Mouse (Mus musculus): ENCODE measurements around the gene Tnnt2.

Gene Tnnt2

DNA sequence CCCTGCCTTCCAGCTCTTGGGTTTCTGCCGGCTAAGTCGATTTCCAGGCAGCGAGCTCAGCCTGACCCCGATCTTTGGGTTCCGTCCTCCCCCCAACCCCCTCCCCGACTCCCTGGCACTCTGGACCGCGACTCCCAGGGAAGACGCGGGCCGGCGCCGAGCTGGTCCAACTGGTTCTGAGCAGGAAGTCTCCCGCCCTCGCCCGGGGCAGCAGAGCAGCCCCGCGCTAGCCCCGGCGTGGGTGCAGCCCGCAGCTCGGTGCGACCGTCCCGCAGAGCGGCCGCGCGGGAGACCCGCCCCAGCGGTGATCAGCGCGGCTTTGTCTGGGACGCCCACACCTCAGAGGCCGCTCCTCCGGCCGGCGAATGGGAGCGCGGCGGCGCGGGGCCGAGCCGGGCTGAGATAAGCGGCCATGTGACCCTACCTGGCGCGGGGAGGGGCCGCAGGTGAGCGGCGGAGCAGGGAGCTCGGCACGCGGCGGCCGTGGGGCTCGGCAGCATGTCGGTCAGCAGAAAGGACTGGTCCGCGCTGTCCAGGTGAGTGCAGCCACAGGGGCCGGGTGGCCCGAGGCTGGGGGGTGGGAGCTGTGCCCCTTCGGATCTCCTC, 17.6 kb upstream of the Tnnt2 start, which contains the start of gene Lad1:
TSS of gene Lad1 (plus strand) at position 118 of the 606 bp plus-strand sequence.
- DNase-seq (ENCODE audit: low spot score): no peak

DNA sequence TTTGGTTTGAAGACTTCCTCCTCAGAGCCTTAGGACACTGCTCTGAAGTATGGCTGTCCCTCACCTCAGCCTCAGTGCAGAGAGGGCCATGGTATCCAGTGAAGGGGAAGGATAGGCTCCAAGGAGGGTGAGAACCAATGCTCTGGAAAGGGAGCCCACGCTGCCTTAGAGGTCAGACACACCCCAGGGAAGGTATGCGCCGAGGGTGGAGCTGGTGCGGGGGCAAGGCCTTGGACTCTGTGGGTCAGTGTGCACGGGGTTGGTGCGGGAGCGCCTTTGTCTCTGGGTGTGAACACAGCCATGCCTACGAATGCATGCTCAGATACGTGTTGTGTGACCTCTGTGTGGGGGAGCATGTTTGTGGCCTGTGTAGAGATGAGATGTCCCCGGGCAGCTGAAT, 16.1 kb upstream of the Tnnt2 start:
- DNase-seq (ENCODE audit: low spot score): no peak

DNA sequence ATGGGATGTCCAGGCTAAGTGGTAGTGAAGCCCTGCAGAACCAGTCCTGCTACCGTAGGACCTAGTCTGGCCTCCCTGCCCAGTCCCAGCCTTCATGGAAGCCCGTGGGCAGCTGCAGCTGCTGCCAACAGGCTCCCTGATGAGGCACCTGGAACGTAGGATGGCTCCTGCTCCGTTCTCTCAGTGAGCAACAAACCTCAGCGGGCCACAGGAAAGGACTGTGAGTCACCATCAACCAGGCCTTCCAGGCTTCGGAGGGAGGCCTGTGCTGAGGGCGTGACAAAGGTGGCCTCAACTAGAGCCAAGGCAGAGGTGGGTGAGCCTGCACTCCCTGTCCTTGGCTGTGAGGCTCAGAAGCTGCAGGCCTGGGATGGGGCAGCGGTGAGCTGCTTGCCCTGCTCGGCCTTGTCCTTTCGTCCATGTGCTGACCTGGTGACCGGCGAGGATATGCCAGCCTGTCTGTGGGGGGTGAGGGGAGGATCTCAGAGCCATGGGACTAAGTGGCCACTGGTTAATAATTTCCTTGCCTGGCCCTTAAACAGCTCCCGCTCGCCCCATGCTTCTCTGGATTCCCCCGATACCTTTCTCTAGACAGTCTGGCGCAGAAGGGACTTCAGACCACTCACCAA, 15.3 kb upstream of the Tnnt2 start:
- no peak for DNase-seq (ENCODE audit: low spot score)

DNA sequence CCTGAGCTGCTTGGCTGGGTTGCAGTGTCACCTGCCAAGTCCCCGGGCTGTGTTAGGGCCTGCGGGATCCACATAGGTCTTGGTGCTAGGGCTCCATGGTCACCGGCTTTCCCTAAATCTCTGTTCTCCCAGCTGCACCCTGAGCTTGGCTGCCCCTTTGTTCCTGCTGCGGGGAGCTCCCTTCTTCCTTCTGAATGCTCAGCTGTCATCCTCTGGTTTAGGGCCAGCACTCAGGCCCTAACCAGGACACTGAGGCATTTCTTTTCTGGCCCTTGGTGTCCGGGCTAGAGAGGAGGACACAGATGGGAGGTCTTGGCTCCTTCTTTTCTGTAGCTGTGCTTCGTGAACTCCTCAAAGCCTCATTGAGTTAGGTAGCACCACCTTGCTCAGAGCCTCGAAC, 14.4 kb upstream of the Tnnt2 start:
- DNase-seq (ENCODE audit: low spot score): no peak

DNA sequence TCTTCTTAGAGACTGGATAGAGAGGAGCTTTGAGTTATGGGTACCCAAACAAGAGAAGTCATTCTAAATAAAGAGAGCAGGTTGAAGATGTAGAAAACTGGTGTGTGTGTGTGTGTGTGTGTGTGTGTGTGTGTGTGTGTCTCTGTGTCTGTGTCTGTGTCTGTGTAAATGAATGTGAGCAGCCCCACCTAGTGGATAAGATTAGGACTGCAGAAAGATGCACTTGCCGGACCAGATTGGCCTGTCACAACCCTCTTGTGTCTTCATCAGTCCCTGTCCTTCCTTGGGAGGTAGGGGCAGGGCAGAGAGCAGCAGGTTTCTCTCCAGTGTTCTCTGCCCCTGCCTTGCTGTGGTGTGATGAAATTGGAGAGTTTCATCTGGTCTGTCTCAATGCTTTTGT, 7.2 kb upstream of the Tnnt2 start:
- no peak for DNase-seq (ENCODE audit: low spot score)

DNA sequence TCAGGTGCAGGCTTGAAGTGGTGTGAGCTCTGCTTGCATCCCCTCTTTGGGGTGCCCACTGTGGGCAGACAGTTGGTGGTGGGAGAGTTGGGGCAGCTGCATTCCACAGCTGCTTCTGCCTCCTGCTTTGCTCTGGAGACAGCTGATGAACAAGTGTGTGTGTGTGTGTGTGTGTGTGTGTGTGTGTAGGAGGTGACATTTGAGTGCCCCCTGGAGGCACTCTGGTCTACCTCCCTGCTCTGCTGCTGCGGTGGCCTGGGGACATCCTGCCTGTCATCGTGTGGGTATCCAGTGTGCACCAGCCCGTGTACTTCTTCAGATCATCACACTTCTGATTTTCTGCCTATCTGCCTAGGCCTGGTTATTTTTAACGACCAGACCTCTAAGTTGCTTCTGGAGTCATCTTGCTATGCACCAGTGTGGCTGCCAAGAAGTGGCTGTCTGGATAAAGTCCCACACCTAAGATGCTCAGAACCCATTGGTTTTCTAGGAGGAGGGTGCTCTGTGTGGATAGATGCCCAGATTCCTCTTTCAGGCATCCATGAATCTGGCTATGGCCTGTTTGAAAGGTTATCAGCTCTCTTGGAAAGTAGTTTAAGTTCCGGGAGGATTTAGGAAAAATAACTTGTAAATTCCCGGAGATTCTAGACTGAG, 1.8 kb upstream of the Tnnt2 start:
- DNase-seq (ENCODE audit: low spot score): no peak

DNA sequence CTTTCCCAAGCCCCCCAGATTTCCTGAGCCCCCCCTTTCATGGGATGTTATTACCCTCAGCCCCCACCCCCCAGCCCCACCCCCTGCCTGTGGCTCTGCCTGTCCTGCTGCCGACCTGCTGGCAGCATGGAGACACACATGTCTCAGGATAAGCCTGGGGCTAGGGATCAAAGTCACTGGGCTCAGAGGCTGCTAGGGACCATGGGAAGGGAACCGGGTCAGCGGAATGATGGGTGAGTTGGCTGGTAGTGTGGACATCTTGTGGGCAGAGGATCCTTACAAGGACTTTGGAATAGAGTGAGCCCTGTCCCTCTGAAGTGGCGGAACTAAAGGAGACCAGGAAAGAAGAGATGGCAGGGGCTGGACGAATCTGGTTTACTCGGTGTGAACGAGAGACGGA, 1.2 kb upstream of the Tnnt2 start:
- no peak for DNase-seq (ENCODE audit: low spot score)

DNA sequence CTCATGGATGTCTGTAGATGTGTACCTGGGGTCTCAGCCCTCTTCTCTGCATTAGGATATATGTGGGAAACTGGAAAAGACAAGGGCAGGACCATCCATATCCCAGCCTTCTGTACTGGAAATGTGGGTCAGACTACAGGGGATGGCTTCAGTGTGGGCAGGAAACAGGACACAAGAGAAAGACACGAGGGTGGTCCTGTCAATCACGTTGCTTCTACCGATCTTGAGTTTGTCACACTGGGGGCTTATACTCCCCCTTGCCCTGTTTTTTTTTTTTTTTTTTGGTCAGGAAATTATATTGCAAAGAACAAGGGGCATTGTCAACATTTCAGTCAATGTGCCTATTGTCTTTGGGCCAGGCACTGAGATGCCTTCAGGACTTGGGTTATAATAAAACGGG, 2.5 kb downstream of the Tnnt2 start:
- no peak for DNase-seq (ENCODE audit: low spot score)

DNA sequence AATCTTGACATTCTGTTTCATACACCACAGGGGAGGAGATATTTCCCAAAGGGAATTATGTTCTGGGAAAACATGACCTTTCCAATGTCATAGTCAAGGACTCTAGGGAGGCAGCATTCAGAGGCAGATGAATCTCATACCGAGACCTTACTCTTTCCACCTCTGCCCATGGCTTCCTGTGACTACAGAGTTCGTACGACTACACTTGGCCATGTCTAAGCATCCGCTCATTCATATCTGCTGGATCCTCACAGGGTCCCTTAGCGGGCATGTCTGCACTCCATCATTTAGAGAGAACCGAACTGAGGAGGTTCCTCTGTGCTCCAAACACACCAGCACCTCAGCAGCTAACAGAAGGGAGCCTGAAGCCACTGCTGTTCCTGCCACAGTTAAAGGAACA, 2.9 kb downstream of the Tnnt2 start:
- DNase-seq (ENCODE audit: low spot score): no peak

DNA sequence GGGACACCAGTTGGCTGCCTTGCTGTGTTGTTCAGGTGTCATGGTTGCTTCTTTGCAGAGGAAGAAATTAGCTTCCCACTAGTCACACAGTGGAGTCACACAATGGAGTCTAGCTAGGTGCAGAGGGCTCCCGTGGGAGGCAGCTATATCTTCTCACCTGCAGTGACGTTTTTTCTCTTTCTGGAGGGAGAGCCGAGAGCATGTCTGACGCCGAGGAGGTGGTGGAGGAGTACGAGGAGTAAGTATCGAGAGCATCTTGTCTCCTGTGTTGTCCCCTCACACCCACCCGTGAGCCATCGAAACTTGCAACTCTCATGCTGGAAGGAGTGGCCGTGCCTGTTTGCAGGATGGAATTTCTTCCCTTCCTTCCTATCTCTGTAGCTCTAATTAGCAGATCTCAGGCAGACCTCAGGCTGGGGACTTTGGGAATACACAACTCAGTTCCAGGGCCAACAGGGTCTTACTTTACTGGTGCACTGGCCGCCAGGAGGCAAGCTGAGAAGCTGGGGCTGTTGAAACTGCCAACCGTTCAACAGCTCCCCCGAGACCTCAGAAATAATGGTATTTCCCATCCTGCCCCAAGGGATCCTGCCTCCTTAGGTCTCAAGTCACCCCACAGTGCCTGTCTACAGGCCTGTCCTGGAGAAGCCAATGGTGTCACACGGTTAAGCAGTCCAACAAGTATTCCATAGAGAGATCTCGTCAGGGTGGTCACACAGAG, 4.7 kb downstream of the Tnnt2 start:
- DNase-seq (ENCODE audit: low spot score): no peak

DNA sequence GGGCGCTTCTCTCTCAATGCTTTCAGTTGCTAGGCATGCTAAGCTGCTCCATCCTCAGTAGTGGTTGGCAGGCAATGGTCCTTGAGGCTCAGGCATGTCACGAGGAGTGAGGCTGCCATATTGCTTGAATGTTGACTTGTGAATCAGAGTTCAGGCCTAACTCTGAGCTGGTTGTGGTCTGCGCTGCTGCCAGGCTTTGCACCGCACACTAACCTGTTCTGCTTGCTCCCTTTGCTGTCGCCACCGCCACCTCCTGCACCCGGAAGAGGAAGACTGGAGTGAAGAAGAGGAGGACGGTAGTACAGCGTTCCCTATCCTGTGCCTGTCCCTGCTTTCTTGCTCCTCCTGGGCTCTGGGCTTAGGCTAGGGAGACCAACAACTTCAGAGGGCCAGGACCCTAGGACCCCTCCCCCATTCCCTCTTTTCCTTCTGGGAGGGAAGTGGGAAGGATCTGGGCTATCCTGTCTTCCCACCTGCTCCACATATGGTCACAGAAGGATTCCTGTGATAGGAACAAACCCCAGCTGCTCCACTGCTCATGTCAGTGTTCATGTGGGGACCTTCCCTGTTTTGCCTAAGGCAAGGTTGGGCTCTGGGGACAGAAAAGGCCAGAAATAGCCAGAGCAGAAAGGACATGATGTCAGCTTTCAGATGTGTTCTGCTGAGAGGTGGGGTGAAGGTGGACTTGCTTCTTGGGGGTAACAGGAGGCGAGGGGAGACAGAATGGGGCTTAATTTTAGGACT, 7.5 kb downstream of the Tnnt2 start:
- no peak for DNase-seq (ENCODE audit: low spot score)

DNA sequence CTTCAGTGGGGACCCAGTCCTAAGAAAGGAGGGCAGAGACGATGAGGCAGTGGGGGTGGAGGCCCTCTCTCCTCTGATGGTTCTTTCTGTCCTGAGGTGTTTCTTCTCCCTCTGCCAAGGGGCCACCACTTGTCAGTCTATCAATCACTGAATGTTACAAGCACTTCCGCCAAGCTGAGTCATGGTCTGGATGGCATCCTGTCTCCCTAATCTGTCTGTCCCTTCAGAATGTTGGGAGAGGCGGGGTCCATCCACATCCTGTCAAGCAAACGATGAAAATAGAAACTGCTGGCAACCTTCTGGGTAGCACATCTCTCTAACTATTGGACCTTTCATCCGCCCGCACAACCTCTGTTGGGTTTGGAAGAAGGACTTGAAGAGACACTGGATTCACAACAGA, 8.3 kb downstream of the Tnnt2 start:
- no peak for DNase-seq (ENCODE audit: low spot score)

DNA sequence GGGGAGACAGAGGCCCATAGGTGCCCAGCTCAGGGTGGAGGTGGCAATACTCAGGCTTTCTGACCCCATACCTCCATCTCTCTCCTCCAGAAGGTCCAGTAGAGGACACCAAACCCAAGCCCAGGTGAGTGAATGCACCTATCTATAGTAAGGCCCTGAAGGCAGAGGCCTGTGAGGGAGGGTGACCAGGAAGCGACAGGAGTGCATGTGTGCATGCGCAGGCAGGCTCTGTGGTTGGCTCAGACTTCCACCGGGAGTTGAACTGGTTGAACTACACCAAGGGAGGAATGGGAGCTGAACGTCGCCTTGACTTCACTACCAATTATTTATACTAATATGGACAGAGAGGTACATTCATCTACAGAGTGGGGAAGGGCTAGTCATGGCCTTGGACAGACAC, 10.5 kb downstream of the Tnnt2 start:
- DNase-seq (ENCODE audit: low spot score): no peak

DNA sequence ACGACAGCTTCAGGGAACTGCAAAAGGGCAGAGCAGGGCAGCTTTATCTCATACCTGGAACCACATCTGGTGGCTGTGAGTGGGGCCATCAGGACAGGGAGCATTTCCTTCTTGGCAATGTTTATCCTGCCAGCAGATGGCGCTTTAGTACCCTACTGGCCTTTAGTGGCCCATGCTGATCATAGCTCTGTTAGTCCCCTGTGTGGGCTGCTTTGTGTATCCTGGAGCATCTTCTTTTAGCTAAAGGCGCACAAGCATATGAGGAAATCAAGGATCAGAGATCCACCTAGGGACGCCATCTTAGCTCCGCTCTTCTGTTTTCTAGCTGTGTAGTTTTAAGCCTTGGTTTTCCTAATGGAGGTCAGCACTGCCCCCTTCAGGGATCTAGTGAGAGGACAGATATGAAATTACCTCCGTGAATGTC, 11.0 kb downstream of the Tnnt2 start:
- DNase-seq (ENCODE audit: low spot score): no peak

DNA sequence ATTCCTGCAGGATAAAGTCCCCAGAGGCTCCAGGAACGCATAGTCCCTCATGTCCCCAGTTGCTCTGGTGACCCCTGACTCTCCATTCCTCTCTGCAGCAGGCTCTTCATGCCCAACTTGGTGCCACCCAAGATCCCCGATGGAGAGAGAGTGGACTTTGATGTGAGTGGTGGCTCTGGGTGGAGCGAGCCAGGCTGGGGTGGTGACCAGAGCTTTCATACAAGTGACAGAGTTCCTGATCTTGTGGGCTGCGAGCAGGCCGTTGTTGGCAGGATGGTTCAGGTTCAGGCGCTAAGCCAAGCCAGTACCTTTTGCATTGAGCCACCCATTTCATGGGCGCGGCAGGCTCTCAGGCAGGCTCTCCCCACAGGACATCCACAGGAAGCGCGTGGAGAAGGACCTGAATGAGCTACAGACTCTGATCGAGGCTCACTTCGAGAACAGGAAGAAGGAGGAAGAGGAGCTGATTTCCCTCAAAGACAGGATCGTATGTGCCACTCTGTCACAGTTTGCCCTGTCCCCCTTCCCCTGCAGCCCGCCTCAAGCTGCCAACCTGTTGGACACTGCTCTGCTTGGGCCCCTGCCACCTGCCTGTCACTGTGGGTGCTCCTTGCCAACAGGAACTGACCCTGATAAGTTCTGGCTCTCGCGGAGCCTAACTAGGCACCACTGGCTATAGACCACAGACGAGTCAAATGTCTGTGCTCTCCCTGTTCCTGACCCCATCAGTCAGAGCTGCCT, 11.6 kb downstream of the Tnnt2 start:
- DNase-seq (ENCODE audit: low spot score): no peak

DNA sequence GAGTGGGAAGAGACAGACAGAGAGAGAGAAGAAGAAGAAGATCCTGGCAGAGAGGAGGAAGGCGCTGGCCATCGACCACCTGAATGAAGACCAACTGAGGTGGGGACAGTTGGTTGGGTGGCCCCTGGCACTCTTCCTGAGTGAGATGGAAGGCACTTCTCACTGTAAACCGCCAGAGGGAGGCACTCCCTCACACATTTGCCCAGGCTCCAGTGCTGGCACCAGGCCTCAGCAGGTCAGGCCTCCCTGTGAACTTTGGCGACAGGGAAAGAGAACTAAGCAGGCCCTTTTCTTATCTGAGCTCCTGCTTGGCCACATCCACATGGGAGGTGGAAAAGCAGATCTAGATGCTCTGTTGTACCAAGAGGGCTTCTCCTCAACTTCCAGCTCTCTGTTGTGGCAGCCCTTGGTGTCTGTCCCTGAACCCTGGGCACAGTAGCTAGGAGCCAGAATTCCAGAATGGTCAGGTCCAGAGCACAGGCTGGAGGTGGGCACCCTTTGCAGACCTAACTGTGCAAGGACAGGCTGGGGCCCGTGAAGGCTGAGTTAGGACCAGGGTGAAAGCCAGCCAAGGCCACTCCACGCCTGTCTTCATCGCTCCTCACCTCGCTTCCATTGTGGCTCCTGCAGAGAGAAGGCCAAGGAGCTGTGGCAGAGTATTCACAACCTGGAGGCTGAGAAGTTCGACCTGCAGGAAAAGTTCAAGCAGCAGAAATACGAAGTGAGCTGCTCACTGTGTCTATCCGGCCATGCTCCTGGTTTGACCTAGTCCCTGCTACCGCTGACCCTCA, 14.8 kb downstream of the Tnnt2 start:
- DNase-seq (ENCODE audit: low spot score): no peak

DNA sequence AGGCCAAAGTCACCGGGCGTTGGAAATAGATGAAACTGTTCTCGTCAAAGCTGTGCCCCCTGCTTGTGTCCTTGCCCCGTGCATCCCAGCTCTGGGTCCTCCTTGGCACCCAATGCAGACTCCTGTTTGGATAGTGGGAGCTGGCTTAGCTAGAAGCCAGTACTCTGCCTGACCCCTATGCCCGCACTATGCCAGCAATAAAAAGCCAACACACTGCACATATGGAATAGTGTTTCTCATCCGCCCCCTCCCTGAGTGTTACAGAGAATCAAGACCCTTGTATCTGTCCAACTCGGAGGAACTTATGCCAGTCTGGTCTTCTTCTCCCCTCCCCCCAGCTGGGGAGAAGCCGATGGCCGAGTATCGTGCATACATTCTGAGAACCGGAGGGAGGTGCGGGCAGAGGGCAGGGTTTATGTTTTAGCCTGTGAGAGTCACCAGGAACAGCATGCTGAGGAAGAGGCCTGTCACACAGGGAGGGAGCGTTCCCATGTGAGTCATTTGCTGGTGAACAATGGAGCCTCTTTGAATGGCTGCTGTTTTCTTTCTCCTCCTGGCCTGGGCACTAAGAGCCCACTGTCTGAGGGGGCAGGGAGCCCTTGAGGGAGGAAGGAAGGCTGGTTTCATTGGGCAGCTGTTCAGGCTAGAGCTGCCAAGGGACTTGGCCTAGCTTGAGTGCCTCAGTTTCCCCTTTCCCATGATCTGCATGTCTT, 16.0 kb downstream of the Tnnt2 start:
- no peak for DNase-seq (ENCODE audit: low spot score)

DNA sequence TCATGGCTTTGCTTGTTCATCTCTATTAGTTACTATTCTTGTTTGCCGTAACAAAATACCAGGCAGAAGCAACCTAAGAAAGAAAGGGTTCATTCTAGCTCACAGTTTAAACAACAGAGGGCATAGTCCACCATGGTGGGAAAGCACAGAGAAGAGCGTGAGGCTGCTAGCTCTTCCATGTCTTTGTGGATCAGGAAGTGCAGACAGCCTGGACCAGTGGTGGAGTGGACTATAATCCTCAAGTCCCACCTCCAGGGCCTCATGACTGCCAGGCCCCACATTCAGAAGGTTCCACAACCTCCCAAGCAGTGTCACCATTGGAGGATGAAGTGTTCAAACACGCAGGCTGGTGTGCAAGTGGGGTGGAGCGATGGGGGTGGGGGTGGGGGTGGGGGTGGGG, 17.0 kb downstream of the Tnnt2 start:
- no peak for DNase-seq (ENCODE audit: low spot score)

DNA sequence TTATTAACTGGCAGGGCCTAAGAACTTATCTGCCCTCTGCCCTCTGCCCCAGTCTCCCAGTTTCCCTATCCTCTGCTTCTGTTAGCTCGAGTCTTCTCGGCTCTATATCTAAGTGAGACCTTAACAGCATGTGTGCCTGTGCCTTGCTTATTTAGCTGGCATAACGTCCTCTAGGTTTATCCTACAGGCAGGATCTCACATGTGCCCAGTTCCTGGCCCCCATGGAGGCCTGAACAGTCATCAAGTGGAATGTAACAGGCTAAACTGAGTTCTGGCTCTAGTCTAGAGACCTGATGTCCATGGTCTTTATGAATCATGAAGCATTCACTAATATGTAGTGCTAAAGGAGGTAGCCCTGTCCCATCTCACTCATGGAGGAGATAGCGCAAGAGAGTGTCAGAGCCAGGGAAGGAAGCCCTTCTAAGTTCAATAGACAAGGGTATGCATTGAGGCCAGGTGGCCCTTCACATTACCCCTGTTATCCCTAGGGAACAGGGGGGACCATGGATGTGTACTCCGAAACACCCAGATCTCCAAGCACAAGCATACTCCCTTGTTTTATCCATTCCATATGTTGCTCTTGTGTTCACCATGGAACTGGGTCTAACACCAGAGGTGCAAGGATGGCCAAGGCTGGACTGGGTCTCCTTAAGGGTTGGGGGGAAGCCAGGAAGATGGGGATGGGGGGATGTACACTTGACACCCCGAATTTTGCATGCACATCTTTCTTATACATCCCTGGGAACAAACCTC, 18.6 kb downstream of the Tnnt2 start:
- no peak for DNase-seq (ENCODE audit: low spot score)

DNA sequence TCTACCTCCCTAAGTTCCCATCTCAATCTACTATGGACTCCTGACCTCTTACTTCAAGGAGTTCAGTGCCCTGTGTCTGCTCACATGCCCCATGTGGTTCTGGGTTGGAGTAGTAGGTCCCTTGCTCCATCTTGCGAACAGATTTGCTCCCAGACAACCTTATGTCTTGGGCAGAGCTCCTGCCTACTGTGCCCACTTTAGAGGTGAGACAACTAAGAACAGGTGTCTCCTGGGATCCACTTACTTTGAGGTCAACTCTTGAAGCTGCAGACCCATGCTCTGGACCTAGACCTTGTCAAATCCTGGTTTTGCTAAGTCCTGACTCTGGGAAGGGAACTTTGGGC, 19.2 kb downstream of the Tnnt2 start:
- no peak for DNase-seq (ENCODE audit: low spot score)
